Mouse (Mus musculus) liver, postnatal 0 days (tissue): ENCODE results near the gene Hoxa3. TPM values are rescaled to one million over a fixed set of nuclear protein-coding genes. Genes with fewer than 3 reads are reported as not detected.

ENCODE experiments used
- ATAC-seq: fragments of 200-750 bp; cut with Nextera tagmentation; 2 replicates; pipeline ENCODE4 v1.8.0; 2017; ENCODE audit warnings: mild to moderate bottlenecking, moderate library complexity
- DNase-seq: peaks from one replicate; pipeline ENCODE4 v3.0.0-alpha.2; 2016
- H3K27ac ChIP-seq: fragments of 300-500 bp; sonication (generic); 2 replicates; pipeline ENCODE4 v1.5.1; 2014; ENCODE audit warnings: antibody characterized with exemption, moderate library complexity, mild to moderate bottlenecking, low read depth
- H3K27me3 ChIP-seq: fragments of 300-500 bp; sonication (generic); 2 replicates; pipeline ENCODE4 v1.6.1; 2014; ENCODE audit warnings: low read length, control low read depth, mixed read lengths; ENCODE audit not compliant: insufficient read depth
- H3K36me3 ChIP-seq: fragments of 300-500 bp; sonication (generic); replicated peaks from 2 replicates; pipeline ENCODE4 v1.6.1; 2014; ENCODE audit warnings: mild to moderate bottlenecking, control low read depth, low read length, moderate library complexity, mixed read lengths; ENCODE audit not compliant: insufficient read depth
- H3K4me1 ChIP-seq: fragments of 300-500 bp; sonication (generic); 2 replicates; pipeline ENCODE4 v1.6.1; 2014; ENCODE audit warnings: antibody characterized with exemption, mild to moderate bottlenecking, control low read depth; ENCODE audit not compliant: insufficient read depth
- H3K4me2 ChIP-seq: fragments of 300-500 bp; sonication (generic); 2 replicates; pipeline ENCODE4 v1.6.1; 2014; ENCODE audit warnings: low read depth, mild to moderate bottlenecking, low read length, moderate library complexity, mixed read lengths
- H3K4me3 ChIP-seq: fragments of 300-500 bp; sonication (generic); 2 replicates; pipeline ENCODE4 v1.5.1; 2014; ENCODE audit warnings: low read depth, low read length
- H3K9ac ChIP-seq: fragments of 300-500 bp; sonication (generic); replicated peaks from 2 replicates; pipeline ENCODE4 v1.6.1; 2014; ENCODE audit warnings: mild to moderate bottlenecking, moderate library complexity
- H3K9me3 ChIP-seq: fragments of 300-500 bp; sonication (generic); 2 replicates; pipeline ENCODE4 v1.6.1; 2016; ENCODE audit warnings: mild to moderate bottlenecking, control low read depth, low read length, mixed read lengths
- CTCF ChIP-seq: sonication (generic); IDR thresholded peaks from 2 replicates; pipeline ENCODE4 v1.5.1; 2016; ENCODE audit warnings: antibody characterized with exemption, low read depth
- EP300 ChIP-seq: IDR thresholded peaks from 2 replicates; pipeline ENCODE4 v1.6.1; 2016; ENCODE audit warnings: antibody characterized with exemption, low read depth, mild to moderate bottlenecking
- WGBS: fragments of 180-500 bp; shearing (Covaris S2); extraction: QIAGEN DNeasy Blood & Tissue Kit; methylation state at CpG from one replicate; pipeline ENCODE4 v1.1.7; 2014; ENCODE audit not compliant: insufficient replicate concordance; 5-methylcytosine and 5-hydroxymethylcytosine counted together
- polyA plus RNA-seq: library from polyadenylated mRNA; unstranded; fragments of >200 nt; fragmentation: Nextera tagmentation; extraction: Ambion mirVana; gene quantifications from 2 replicates; pipeline ENCODE4 v1.2.1, GENCODE M21; 2015

Hoxa3 gene
- polyA plus RNA-seq, 1 experiment from 2014 or later = 0.16 TPM

- Histone ChIP-seq H3K27me3 (peaks cover 96% of the 10 kb centered on the region), H3K9me3 (no peaks in the 10 kb centered on the region), H3K4me2 (no peak overlapping the region; the same call in 1 of the 2 replicates), H3K36me3 (no peaks in the 10 kb centered on the region), H3K4me1 (no peaks in the 10 kb centered on the region), H3K4me3 (no peak overlapping the region), H3K27ac (peak overlapping the region; percentile 3; the same call in 1 of the 2 replicates), H3K9ac (no peak overlapping the region)
- ATAC-seq (no peak), DNase-seq (peak; percentile 4)
- WGBS = 23% methylated on average over 4 of the region's 4 CpGs
- TF ChIP-seq EP300 = no peak
- TF ChIP-seq CTCF = no peak
Observed at GRCm38 (mm10) chr6:52166431-52167077, 46.6 kb downstream of the Hoxa3 start.

DNA sequence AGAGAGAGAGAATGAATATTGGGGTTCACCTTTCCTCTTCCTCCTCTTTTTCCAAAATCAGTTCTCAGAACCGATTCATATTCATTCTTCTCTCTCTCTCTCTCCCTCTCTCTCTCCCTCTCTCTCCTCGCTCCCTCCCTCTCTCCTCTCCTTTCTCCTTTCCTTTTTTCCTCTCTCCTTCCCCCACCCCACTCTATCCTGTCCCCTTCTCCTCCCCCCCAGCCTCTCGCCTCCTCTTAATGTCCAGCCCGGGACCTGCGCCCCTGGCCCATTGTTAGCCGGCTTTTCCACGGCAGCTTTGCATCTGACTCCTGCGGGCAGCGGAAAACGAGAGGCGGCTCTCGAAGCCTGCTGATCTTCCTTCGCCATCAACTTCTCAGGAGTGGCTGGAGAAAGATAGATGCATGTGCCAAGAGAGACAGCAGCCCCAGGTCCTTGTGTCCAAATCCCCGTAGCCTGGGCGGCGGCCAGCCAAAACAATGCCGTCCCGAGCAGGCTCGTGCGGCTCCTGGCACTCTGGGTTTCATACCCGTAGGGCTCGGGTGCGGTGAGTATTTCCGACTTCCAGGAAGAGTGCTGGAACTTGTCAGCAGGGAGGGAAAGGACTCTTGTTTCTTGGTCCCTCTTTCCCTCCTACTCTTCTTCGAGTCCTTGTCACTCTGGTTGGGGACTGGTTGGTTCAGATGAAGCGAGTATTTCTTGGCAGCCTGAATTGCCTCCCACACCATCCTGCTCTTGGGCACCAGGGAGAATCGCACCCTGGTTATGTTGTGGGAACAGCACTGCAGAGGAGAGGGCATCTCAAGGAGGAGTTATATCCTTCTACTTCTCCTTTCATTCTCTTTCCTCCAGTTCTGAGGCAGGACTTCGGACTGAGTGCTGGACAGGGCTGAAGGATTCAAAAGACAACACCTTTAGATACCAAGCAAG lies 47.4 kb downstream of the Hoxa3 start:
- 10% methylated on average over 28 of the region's 28 CpGs for WGBS
- Histone ChIP-seq H3K9me3 (no peaks in the 10 kb centered on the region), H3K27me3 (peaks cover 95% of the 10 kb centered on the region), H3K4me2 (peak overlapping the region; percentile 44), H3K36me3 (no peaks in the 10 kb centered on the region), H3K4me3 (no peak overlapping the region), H3K9ac (no peak overlapping the region), H3K4me1 (no peaks in the 10 kb centered on the region; the same call in 1 of the 2 replicates), H3K27ac (peak overlapping the region; percentile 39; the same call in 1 of the 2 replicates)
- DNase-seq (peak; percentile 14), ATAC-seq (no peak)
- no peak for TF ChIP-seq EP300
- no peak for TF ChIP-seq CTCF

GRCm38 (mm10) chr6:52164626-52165440 lies 48.3 kb downstream of the Hoxa3 start, which contains the start of gene Hoxa2:
TSS of gene Hoxa2 (minus strand) at chr6:52164831.
- 4% methylated on average over 25 of the region's 25 CpGs for WGBS

DNA sequence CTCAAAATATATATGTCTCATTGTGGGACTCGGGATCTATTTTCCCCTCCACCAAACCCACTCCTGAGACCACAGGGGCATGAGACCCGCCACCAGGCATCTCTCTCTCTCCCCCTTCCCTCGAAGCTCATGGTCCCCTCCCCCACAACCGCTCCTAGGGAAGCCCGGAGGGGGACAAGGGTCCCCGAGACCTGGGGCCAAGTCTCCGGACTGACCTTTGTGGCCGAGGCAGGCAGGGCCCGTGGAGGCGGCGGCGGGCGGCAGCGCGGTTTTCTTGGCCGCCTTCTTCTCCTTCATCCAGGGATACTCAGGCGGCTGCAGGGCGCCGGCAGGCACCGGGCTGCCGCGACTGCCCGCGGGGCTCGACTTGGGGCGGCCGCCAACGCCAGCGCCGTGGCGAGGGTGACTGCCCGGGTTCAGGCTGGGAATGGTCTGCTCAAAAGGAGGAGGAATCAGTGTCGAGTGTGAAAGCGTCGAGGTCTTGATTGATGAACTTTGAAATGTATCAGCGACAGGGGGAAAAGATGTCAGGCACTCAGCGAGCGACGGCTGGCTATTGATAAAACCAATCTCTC lies 49.0 kb downstream of the Hoxa3 start:
- Histone ChIP-seq H3K4me1 (no peaks in the 10 kb centered on the region; the same call in 1 of the 2 replicates), H3K27me3 (peaks cover 97% of the 10 kb centered on the region), H3K4me2 (peak overlapping the region; percentile 55), H3K9ac (peak overlapping the region; percentile 36), H3K9me3 (no peaks in the 10 kb centered on the region), H3K36me3 (no peaks in the 10 kb centered on the region), H3K4me3 (peak overlapping the region; percentile 38), H3K27ac (peak overlapping the region; percentile 56)
- DNase-seq = no peak
- ATAC-seq = no peak
- 2% methylated on average over 39 of the region's 39 CpGs for WGBS
- no peak for TF ChIP-seq CTCF
- TF ChIP-seq EP300 = no peak

More at GRCm38 (mm10) chr6:52164626-52165440, 48.3 kb downstream of the Hoxa3 start, which contains the start of gene Hoxa2:
- Histone ChIP-seq H3K4me1 (no peaks in the 10 kb centered on the region; the same call in 1 of the 2 replicates), H3K4me3 (peak within 1 kb of the TSS; percentile 38), H3K36me3 (no peaks in the 10 kb centered on the region), H3K9ac (peak within 1 kb of the TSS; percentile 36), H3K4me2 (peak within 1 kb of the TSS; percentile 55), H3K27ac (peak within 1 kb of the TSS; percentile 56), H3K27me3 (peaks cover 95% of the 10 kb centered on the region), H3K9me3 (no peaks in the 10 kb centered on the region)
- no peak for ATAC-seq
- DNase-seq = no peak
- TF ChIP-seq EP300 (no peak), CTCF (no peak)

GRCm38 (mm10) chr6:52163366-52164031 lies 49.6 kb downstream of the Hoxa3 start:
- Histone ChIP-seq H3K36me3 (no peaks in the 10 kb centered on the region), H3K9me3 (no peaks in the 10 kb centered on the region), H3K4me3 (peak overlapping the region; percentile 38), H3K9ac (peak overlapping the region; percentile 32; the same call in 1 of the 2 replicates), H3K27ac (peak overlapping the region; percentile 13; the same call in 1 of the 2 replicates), H3K4me2 (peak overlapping the region; percentile 41), H3K27me3 (peaks cover 98% of the 10 kb centered on the region), H3K4me1 (peaks cover 3% of the 10 kb centered on the region)
- TF ChIP-seq EP300 (no peak), CTCF (no peak)
- 11% methylated on average over 17 of the region's 17 CpGs for WGBS
- no peak for DNase-seq
- no peak for ATAC-seq
